Mouse (Mus musculus): ENCODE results near the gene Rbm25. TPM values are rescaled to one million over a fixed set of nuclear protein-coding genes. Genes with fewer than 3 reads are reported as not detected.
A peak's percentile ranks its signal among the peaks of the same experiment; 100 is the strongest.
"Not testable (repeated sequence)": the region's sequence is repeated elsewhere in the genome, so short reads cannot be mapped to it uniquely, and the experiment has no call there.

Gene Rbm25
- polyA plus RNA-seq, 1 experiment = 32.3 TPM

DNA sequence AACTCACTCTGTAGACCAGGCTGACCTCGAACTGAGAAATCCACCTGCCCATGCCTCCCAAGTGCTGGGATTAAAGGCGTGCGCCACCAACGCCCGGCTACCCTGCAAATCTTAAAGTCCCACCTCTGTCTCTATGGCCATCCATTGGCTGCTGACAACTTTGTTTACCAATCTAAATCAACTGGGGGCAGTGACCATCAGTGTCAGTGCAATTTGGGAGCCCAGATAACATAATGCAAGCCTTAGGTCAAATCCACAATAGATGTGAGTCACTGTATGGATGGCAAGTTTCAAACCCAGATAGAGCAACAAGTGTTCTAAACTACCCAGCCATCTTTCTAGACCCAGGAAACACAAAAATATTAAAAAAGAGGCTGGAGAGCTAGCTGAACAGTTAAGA is 28.8 kb upstream of the Rbm25 start:
- DNase-seq = no peak
- 88% methylated on average over 5 of the region's 5 CpGs for WGBS
- TF ChIP-seq POLR2A (IDR thresholded peaks at IDR 0.05; ENCODE audit: borderline replicate concordance, extremely low read depth, low read depth, low read length) = no peak
- no peak for TF ChIP-seq CTCF (IDR thresholded peaks at IDR 0.05; ENCODE audit: insufficient read depth, low read length)
- H3K4me3 ChIP-seq (replicated peaks; ENCODE audit: extremely low read depth, low read depth, low read length) = no peak overlapping the region
- H3K4me1 ChIP-seq (ENCODE audit: control insufficient read depth, insufficient read depth, low read length) = no peaks in the 10 kb centered on the region

DNA sequence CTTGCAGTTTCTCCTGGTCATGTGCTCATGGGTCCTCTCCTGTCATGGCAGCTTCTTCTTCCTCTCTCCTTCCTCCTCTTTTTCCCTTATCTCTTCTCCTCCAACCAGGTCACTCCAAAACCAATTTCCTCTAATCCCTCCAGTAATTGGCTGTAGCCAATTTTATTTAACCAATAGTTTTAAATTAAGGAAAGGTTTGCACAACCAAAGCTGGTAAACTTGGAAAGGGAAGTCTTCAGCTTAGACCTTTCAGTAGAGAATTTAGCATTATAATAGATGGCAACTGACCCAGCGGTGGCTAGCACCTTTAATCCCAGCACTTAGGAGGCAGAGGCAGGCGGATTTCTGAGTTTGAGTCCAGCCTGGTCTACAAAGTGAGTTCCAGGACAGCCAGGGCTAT is 24.6 kb upstream of the Rbm25 start:
- DNase-seq; H3K4me1 ChIP-seq (ENCODE audit: control insufficient read depth, insufficient read depth, low read length); H3K4me3 ChIP-seq (replicated peaks; ENCODE audit: extremely low read depth, low read depth, low read length): not testable (repeated sequence)
- 93% methylated on average over 2 of the region's 2 CpGs for WGBS

DNA sequence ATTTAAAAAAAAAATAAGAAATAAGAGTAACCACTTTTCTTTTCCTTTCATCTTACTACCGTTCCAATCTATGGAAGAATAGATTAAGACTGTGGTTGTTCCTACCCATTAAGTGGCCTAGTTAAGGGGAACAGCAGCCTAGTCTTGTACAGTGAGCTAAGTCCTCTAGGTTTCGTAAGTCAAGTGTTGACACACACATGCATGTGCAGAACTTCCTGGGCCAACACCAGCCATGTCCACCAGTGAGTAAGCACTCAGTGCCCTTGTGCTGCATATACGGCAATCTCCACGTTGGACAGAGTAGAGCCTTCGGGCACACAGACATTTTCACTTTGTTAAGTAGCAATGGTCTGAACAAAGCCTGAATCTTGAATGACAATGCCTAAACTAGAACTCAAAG is 13.8 kb upstream of the Rbm25 start:
- Histone ChIP-seq H3K4me1 (ENCODE audit: control insufficient read depth, insufficient read depth, low read length) (no peaks in the 10 kb centered on the region), H3K4me3 (replicated peaks; ENCODE audit: extremely low read depth, low read depth, low read length) (no peak overlapping the region)
- no peak for TF ChIP-seq CTCF (IDR thresholded peaks at IDR 0.05; ENCODE audit: insufficient read depth, low read length)
- no peak for TF ChIP-seq POLR2A (IDR thresholded peaks at IDR 0.05; ENCODE audit: borderline replicate concordance, extremely low read depth, low read depth, low read length)
- DNase-seq = no peak
- WGBS = 79% methylated on average over 5 of the region's 5 CpGs

DNA sequence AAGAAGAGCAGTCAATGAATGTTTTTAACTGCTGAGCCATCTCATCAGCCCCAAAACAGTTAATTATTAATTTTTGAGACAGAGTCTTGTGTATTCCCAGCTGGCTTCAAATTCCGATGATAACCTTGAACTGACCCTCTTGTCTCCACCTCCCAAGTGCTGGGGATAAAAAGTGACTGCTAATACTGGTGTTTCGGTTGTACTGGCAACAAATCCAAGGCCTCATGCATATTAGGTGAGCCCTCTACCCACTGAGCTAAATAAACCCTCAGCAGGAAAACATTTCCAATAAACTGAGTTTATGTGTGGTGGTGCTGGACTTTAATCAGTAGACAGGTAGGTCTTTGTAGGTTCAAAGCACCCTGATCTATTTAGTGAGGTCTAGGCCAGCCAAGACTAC is 12.1 kb upstream of the Rbm25 start:
- Histone ChIP-seq H3K4me3 (replicated peaks; ENCODE audit: extremely low read depth, low read depth, low read length) (no peak overlapping the region), H3K4me1 (ENCODE audit: control insufficient read depth, insufficient read depth, low read length) (no peaks in the 10 kb centered on the region)
- WGBS = 75% methylated on average over 2 of the region's 2 CpGs
- TF ChIP-seq CTCF (IDR thresholded peaks at IDR 0.05; ENCODE audit: insufficient read depth, low read length) = no peak
- no peak for TF ChIP-seq POLR2A (IDR thresholded peaks at IDR 0.05; ENCODE audit: borderline replicate concordance, extremely low read depth, low read depth, low read length)
- no peak for DNase-seq

DNA sequence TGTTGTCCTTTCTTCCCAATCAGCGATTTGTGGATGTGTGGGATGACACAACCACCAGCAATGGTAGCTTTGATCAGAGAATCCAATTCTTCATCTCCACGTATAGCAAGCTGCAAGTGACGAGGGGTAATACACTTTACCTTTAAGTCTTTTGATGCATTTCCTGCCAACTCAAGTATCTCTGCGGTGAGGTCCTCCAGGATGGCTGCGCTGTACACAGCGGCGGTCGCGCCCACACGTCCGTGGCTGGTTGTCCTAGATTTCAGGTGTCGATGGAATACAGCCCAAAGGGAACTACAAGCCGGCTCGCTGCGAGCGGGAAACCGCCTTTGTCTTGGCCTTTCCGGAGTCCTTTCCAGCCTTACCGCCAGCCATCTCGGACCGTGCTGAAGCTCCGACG is 10.3 kb upstream of the Rbm25 start:
- H3K4me1 ChIP-seq (ENCODE audit: control insufficient read depth, insufficient read depth, low read length); H3K4me3 ChIP-seq (replicated peaks; ENCODE audit: extremely low read depth, low read depth, low read length); DNase-seq: not testable (repeated sequence)
- WGBS = 59% methylated on average over 23 of the region's 23 CpGs

DNA sequence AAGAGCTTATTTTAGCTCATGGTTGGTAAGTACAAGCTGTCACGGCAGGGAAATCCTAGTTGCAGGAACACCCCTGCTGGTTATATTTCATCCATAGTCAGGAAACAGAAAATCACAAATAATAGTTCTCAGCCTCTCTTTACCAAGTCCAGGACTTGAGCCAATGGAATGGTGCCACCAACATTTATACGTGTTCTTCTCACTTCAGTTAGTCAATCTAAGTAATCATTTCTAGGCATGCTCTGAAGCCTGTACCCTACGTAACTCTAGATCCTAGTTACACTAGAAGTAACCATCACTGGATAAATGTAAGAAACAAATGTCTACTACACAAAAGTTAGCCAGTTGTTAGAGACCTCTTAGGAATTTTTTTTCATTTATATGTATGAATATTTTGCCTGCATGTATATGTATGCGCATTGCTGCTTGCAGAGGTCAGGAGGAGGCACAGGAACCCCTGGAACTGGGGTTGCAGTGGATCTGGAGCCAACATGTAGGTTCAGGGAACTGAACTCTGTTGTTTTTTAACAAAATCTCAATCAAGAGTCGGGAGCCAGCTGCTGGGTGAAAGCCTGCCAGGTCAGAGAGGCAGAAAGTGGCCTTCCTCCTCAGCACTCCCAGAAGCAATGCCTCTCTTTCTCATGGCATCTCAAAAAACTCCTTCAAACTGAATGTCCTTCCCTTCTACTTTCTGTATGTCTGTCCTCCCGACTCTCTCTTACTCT is 8.8 kb upstream of the Rbm25 start:
- Histone ChIP-seq H3K4me3 (replicated peaks; ENCODE audit: extremely low read depth, low read depth, low read length) (no peak overlapping the region), H3K4me1 (ENCODE audit: control insufficient read depth, insufficient read depth, low read length) (no peaks in the 10 kb centered on the region)
- WGBS = 61% methylated on average over 6 of the region's 6 CpGs
- TF ChIP-seq CTCF (IDR thresholded peaks at IDR 0.05; ENCODE audit: insufficient read depth, low read length) (no peak), POLR2A (IDR thresholded peaks at IDR 0.05; ENCODE audit: borderline replicate concordance, extremely low read depth, low read depth, low read length) (no peak)
- DNase-seq = no peak

DNA sequence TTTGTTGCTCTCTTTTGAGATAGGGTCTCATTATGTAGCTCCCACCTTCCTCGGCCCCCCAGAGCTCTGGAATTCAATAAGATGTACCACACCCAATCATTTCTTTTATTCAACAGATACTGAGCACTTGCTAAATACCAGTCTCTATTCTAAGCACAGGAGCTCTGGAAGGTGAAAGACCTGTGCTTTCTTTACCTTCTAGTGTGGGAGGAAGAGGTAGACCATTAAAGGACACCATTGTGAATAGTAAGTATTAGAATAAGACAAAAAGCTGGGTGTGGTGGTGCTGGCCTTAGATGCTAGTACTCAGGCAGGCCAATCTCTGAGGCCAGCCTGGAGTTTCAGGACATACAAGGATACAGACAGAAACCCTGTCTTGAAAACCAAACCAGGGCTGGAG is 6.7 kb upstream of the Rbm25 start:
- WGBS = 80% methylated on average over 1 of the region's 1 CpGs
- Histone ChIP-seq H3K4me1 (ENCODE audit: control insufficient read depth, insufficient read depth, low read length) (no peaks in the 10 kb centered on the region), H3K4me3 (replicated peaks; ENCODE audit: extremely low read depth, low read depth, low read length) (no peak overlapping the region)
- TF ChIP-seq POLR2A (IDR thresholded peaks at IDR 0.05; ENCODE audit: borderline replicate concordance, extremely low read depth, low read depth, low read length) = no peak
- no peak for TF ChIP-seq CTCF (IDR thresholded peaks at IDR 0.05; ENCODE audit: insufficient read depth, low read length)
- DNase-seq = no peak

DNA sequence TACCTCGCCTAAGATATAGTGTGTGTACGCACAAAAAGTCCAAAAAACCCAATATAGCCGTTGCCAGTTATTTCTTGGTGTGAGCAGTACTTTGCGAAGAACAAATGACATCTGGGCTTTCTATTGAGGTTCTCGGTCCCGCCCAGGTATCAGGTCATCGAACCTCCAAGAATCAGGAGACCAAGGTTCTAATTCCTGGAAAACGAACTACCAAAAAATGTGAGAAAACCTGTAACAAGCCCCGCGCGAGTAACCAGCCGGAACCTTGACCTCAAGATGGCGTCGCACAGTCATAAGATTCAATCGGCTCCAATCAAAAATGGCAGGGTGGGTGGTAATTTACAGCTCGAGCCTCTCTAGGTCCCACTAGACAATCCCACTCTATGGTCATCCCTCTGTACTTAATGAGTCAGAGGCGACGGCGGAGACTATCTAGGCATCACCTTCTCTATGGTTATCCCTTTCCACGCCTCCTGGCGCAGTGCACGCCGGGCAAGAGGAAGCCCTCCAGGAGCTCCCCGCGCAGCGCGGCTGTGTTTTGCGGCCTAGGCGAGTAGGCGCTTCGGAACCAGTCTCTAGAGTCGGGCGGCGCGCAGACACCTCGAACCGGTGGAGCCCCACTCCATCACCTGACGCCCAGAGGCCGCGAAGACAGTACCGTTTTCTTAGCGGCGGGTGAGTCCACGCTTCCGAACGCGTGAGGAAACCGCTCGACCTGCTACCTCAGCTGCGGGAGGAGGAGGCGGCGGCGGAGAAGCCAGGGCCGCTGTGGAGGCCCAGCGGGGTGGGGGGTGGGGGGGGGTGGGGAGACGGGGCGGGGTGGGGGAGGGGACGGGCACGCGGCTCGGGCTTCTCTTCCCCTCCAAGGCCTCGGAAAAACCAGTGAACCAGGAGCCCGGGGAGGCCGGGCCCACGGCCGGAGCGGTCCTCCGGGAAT is 975 bp downstream of the Rbm25 start:
- Histone ChIP-seq H3K4me1 (ENCODE audit: control insufficient read depth, insufficient read depth, low read length) (no peaks in the 10 kb centered on the region; the same call in 1 of the 2 replicates), H3K4me3 (replicated peaks; ENCODE audit: extremely low read depth, low read depth, low read length) (peak overlapping the region; percentile 96)
- TF ChIP-seq CTCF (IDR thresholded peaks at IDR 0.05; ENCODE audit: insufficient read depth, low read length) (no peak), POLR2A (IDR thresholded peaks at IDR 0.05; ENCODE audit: borderline replicate concordance, extremely low read depth, low read depth, low read length) (peak; percentile 72; the same call in 1 of the 2 replicates)
- DNase-seq = peak; percentile 94
- under 1% methylated on average over 58 of the region's 68 CpGs for WGBS

DNA sequence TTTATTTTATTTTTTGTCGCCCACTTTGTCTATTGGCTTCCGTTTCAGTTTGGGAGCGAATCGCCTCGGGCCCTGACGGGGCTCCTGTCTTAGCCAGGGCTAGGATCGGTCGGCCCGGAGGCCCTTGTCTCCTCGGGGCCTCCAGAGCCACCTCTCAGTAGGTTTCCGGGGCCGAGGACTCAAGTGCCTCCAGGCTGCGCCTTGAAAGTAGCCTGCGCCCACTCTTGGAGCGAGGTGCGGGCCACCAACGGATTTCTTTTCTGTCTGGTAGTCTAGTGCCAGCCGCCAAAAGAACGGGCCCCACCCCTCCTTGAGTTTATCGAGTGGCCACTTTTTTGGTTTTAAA is 1.6 kb downstream of the Rbm25 start:
- TF ChIP-seq CTCF (IDR thresholded peaks at IDR 0.05; ENCODE audit: insufficient read depth, low read length) (no peak), POLR2A (IDR thresholded peaks at IDR 0.05; ENCODE audit: borderline replicate concordance, extremely low read depth, low read depth, low read length) (no peak)
- under 1% methylated on average over 20 of the region's 20 CpGs for WGBS
- no peaks in the 10 kb centered on the region; the same call in 1 of the 2 replicates for H3K4me1 ChIP-seq (ENCODE audit: control insufficient read depth, insufficient read depth, low read length)
- H3K4me3 ChIP-seq (replicated peaks; ENCODE audit: extremely low read depth, low read depth, low read length) = peak overlapping the region; percentile 96
- peak; percentile 66 for DNase-seq

DNA sequence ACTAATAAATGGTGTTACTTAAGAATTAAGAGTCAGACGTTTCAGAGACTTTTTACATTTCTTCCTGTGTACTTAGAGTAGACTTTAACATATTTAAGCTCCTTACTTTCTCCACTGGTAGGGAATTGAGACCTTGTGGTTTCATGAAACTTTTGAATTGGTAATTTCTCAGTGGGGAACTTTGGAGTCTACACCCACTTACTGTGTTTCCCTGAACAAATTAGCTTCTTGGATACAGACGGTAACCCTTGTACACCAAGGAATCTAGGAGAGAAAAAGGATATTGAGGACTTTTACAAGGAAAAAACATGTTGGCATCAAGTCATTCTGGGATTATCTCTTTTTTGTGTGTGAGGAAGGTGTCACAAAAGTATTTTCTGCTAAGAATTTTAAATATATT is 2.8 kb downstream of the Rbm25 start:
- TF ChIP-seq POLR2A (IDR thresholded peaks at IDR 0.05; ENCODE audit: borderline replicate concordance, extremely low read depth, low read depth, low read length) (no peak), CTCF (IDR thresholded peaks at IDR 0.05; ENCODE audit: insufficient read depth, low read length) (no peak)
- 21% methylated on average over 2 of the region's 2 CpGs for WGBS
- Histone ChIP-seq H3K4me1 (ENCODE audit: control insufficient read depth, insufficient read depth, low read length) (no peaks in the 10 kb centered on the region; the same call in 1 of the 2 replicates), H3K4me3 (replicated peaks; ENCODE audit: extremely low read depth, low read depth, low read length) (no peak overlapping the region)
- no peak for DNase-seq
